Mouse (Mus musculus) gastrocnemius, adult 8-10 months (tissue): Measurements from ENCODE around the gene Fam168a. TPM values are rescaled to one million over a fixed set of nuclear protein-coding genes. Genes with fewer than 3 reads are reported as not detected.
A peak's percentile ranks its signal among the peaks of the same experiment; 100 is the strongest.

Source experiments
- DNase-seq, 2 experiments: peaks; one replicate each; pipeline ENCODE4 v3.0.0; 2022; ENCODE audit warnings: low spot score in 2 of 2
- total RNA-seq, 4 experiments: library from RNA; stranded (reverse); gene quantifications; 2 replicates each; pipeline ENCODE4 v1.2.4; 2022

The Fam168a gene
- total RNA-seq, result 10 to 100 TPM; 39.0 to 44.3 (median 40.7) TPM

GRCm38 (mm10) chr7:100706143-100706841 is at the start of gene Fam168a:
Gene Fam168a (plus strand): TSS chr7:100706635.
- peak; percentile 87 to 91 for DNase-seq

DNA sequence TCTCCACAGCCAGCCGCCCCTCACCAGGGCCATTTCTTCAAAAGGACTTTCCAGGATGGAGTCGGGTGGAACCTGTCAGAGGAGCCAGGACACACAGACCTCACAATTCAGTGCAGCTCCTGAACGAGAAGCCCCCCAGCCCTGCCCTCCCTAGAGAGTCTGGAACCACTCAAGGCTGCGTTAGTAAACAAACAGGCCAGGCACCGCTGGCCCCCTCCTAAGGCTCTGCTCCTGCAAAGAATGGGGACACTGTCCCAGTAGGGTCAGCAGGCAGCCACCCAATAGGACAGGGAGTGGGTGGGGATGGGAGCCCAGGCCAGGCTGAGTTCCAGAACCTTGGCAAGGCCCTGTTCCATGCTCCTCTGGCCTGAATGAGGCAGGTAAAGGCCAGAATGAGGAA is 49.7 kb upstream of the Fam168a start:
- DNase-seq, result peak in 1 of 2 experiments; percentile 8

- peak; percentile 48 to 61 for DNase-seq
These were observed 48.3 kb upstream of the Fam168a start for GRCm38 (mm10) chr7:100658093-100658578.

DNA sequence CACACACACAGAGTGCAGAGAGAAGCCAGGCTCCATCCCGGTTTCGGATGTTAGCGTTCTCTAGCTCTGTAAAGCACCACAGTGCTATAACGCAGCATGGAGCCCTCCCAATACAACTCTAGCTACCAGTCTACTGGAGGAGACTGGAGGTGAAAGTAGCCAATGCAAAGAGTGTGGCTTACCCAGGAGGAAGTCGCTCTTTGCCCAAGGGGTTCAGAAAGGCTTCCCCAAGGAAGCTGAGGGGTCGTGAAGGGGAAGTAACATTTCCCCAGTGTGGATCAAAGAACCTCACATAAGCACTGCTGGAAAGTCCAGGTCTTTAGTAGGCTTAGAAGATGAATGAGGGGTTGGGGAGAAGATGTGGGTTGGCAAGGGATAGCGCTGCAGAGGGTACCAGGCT is 45.2 kb upstream of the Fam168a start:
- no peak for DNase-seq

DNA sequence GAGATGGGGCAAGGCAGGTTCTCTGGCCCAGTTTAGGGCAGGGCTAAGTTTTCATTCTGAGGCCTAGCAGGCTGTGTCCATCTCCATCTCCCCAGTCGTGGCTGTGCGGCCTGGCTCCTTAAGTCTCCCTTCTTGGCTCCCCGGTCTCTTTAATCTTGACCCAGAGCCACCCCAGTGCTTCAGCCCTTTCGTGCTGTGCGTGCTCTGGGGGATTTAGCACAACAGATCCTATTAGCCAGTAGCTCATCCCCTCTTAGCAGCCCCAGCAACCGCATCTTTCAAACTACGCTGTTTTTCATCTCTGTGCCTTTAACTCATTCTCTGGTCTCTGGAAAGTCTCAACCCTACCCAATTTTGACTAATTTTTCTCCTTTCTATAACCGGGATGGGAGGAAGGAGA is 44.2 kb upstream of the Fam168a start, which contains the start of gene Plekhb1:
TSS of gene Plekhb1 (minus strand) at position 184 of the 400 bp plus-strand sequence.
- no peak for DNase-seq

- DNase-seq, result peak; percentile 92 to 93
These were observed 43.2 kb upstream of the Fam168a start for GRCm38 (mm10) chr7:100663190-100663589.

DNA sequence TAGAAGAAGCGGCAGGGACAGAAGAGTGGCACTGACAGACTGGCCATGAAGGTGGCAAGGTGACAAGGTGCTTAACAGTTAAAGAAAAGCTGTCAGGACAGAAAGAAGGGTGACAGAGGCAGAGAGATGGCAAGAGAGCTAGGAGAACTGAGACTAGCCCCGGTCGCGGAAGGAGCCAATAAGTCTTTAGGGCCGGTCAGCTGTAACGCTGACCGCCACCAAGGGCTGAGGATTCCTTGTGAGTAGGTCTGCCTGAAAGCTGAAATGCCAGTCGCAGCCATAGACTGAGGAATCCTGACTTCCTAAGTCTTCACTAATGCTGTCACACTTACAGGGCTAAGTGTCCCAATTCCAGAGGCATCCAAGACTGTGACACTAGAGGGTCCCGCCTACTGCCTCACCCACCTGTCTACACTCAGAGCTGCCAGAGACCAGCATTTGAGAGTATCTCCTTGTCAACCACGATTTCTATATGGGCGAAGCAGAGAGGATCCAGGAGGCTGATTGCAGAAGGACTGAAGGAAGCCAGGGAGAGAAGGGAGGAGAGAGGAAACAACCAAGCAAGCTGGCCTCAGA is 42.6 kb upstream of the Fam168a start:
- DNase-seq, result no peak

GRCm38 (mm10) chr7:100670646-100671045 is 35.8 kb upstream of the Fam168a start:
- DNase-seq, result no peak

- no peak for DNase-seq
These were observed 33.0 kb upstream of the Fam168a start for GRCm38 (mm10) chr7:100673452-100673851.

GRCm38 (mm10) chr7:100674941-100675340 is 31.5 kb upstream of the Fam168a start:
- DNase-seq, result no peak

DNA sequence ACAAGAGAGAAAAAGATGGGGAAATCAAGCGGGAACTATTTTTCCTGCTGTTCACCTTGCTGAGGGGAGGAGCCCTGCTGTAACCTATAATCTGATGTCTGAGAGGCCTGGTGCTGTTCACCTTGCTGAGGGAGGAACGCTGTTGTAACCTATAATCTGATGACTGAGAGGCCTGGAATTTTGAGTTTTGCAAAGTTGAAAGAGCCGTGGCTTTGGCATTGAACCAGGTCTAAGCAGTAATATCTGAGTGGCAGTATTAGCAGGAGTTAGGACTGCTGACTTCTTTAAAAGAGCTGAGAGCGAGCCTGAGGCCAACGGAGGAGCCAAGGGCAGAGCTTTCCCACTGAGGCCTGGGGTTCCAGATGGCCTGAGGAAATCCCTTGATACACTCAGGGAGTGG is 28.4 kb upstream of the Fam168a start:
- no peak for DNase-seq

GRCm38 (mm10) chr7:100678948-100679880 is 27.2 kb upstream of the Fam168a start:
- no peak for DNase-seq

GRCm38 (mm10) chr7:100681132-100681531 is 25.3 kb upstream of the Fam168a start:
- DNase-seq, result no peak

- no peak for DNase-seq
These were observed 23.2 kb upstream of the Fam168a start for GRCm38 (mm10) chr7:100683241-100683640.

- DNase-seq, result no peak
These were observed 22.4 kb upstream of the Fam168a start for GRCm38 (mm10) chr7:100684081-100684480.

- DNase-seq, result peak in 1 of 2 experiments; percentile 8
These were observed 21.9 kb upstream of the Fam168a start for GRCm38 (mm10) chr7:100684538-100684937.

DNA sequence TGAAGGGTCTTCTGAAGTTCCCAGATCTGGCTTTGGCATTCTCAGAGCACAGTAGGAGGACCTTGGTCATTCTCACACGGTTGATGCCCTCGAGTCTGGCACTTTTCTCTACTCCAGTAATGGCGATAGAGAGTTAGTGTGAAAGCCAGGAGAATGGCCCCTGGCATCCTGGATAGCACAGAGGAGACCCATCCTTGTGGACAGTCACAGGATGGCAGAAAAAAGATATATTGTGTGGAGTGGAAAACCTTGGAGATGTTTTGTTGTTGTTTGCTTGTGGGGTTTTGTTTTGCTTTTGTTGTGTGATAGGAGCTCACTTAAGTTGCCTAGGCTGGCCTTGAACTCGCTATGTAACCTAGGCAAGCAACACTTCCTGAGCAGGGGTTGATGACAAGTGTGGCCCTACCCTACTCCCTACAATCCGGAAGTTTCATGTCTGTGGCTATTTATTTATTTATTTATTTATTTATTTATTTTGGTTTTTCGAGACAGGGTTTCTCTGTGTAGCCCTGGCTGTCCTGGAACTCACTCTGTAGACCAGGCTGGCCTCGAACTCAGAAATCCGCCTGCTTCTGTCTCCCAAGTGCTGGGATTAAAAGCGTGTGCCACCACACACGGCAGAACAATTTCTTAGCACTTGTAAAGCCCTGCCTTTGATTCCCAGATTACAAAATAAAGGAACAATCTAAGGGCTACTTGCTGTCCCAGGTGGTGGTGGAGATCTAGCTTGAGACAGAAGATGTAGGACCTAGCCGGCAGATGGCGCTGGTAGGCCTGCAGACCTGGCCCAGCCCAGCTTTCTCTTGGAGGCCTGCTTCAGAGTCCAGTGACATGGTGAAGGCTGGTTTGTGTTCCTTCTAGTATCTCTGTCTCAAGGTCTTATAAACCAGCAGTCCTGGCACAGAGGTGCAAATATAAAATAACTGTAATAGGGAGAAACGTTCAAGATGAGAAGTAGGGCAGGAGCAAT is 21.1 kb upstream of the Fam168a start:
- DNase-seq, result peak; percentile 29 to 32

- DNase-seq, result no peak
These were observed 18.0 kb upstream of the Fam168a start for GRCm38 (mm10) chr7:100688471-100688870.

GRCm38 (mm10) chr7:100693199-100693598 is 13.2 kb upstream of the Fam168a start:
- no peak for DNase-seq
